Mouse (Mus musculus) small intestine, adult 2 months (tissue): ENCODE measurements around the gene Gm6040. TPM values are rescaled to one million over a fixed set of nuclear protein-coding genes. Genes with fewer than 3 reads are reported as not detected.

ENCODE experiments used
- H3K27ac ChIP-seq: fragments of 200-500 bp; 2 replicates; pipeline ENCODE4 v1.5.1; 2012; ENCODE audit warnings: low read depth, low read length, control low read depth, inconsistent platforms; ENCODE audit not compliant: insufficient read depth
- H3K27me3 ChIP-seq: fragments of 200-500 bp; 2 replicates; pipeline ENCODE4 v1.6.1; 2012; ENCODE audit warnings: mild to moderate bottlenecking, moderate library complexity, low read length, inconsistent platforms; ENCODE audit not compliant: control insufficient read depth, insufficient read depth
- H3K36me3 ChIP-seq: fragments of 200-500 bp; 2 replicates; pipeline ENCODE4 v1.6.1; 2012; ENCODE audit warnings: mild to moderate bottlenecking, low read length, control low read depth, inconsistent platforms; ENCODE audit not compliant: control insufficient read depth, insufficient read depth
- H3K4me1 ChIP-seq: fragments of 200-500 bp; 2 replicates; pipeline ENCODE4 v1.6.1; 2012; ENCODE audit warnings: low read length, inconsistent platforms, mixed read lengths; ENCODE audit not compliant: control insufficient read depth, insufficient read depth, insufficient read length
- H3K4me3 ChIP-seq: fragments of 200-500 bp; 2 replicates; pipeline ENCODE4 v1.5.1; 2012; ENCODE audit warnings: low read depth, mild to moderate bottlenecking, control low read depth, inconsistent platforms, low read length, moderate library complexity
- CTCF ChIP-seq: fragments of 200-500 bp; IDR thresholded peaks from 2 replicates; pipeline ENCODE4 v1.5.1; 2012; ENCODE audit warnings: low read depth, mild to moderate bottlenecking, control low read depth, inconsistent platforms, low read length, moderate library complexity, mixed read lengths; ENCODE audit not compliant: insufficient replicate concordance, insufficient read length; ENCODE audit errors: extremely low read depth
- POLR2A ChIP-seq: fragments of 200-500 bp; IDR thresholded peaks from 2 replicates; pipeline ENCODE4 v1.6.1; 2012; ENCODE audit warnings: low read depth, mild to moderate bottlenecking, control low read depth, inconsistent platforms, low read length, moderate library complexity
- WGBS: fragments of 180-500 bp; shearing (Covaris S2); methylation state at CpG from one replicate; pipeline ENCODE4 v1.1.7; 2018; 5-methylcytosine and 5-hydroxymethylcytosine counted together
- polyA plus RNA-seq: library from polyadenylated mRNA; depleted of rRNA; stranded (reverse); fragments of >200 nt; gene quantifications from 2 replicates; pipeline ENCODE4 v1.2.3, GENCODE M21; 2012; rRNA removed

The Gm6040 gene
- not detected in 2 replicates for polyA plus RNA-seq

- Histone ChIP-seq H3K4me1 (no peaks in the 10 kb centered on the region), H3K27me3 (no peaks in the 10 kb centered on the region), H3K4me3 (no peak within 1 kb of the TSS), H3K36me3 (no peaks in the 10 kb centered on the region), H3K27ac (no peak within 1 kb of the TSS)
- TF ChIP-seq POLR2A (no peak), CTCF (no peak)
- 74% methylated on average over 3 of the region's 3 CpGs for WGBS
Measured at GRCm38 (mm10) chr8:20921971-20922370, at the start of gene Gm6040. Gene Gm6040 (minus strand): TSS chr8:20922071.

- 73% methylated on average over 2 of the region's 2 CpGs for WGBS
- TF ChIP-seq CTCF (no peak), POLR2A (no peak)
- no peaks in the 10 kb centered on the region for H3K36me3 ChIP-seq
Measured at GRCm38 (mm10) chr8:20964531-20964930, 42.7 kb upstream of the Gm6040 start.

GRCm38 (mm10) chr8:20944610-20945009 is 22.7 kb upstream of the Gm6040 start, which contains the start of gene AY761185:
Gene AY761185 (minus strand): TSS chr8:20944710.
- 73% methylated on average over 3 of the region's 3 CpGs for WGBS
- Histone ChIP-seq H3K4me1 (no peaks in the 10 kb centered on the region), H3K27ac (no peak within 1 kb of the TSS), H3K27me3 (no peaks in the 10 kb centered on the region), H3K4me3 (no peak within 1 kb of the TSS), H3K36me3 (no peaks in the 10 kb centered on the region)
- TF ChIP-seq CTCF (no peak), POLR2A (no peak)

More at GRCm38 (mm10) chr8:20964531-20964930, 42.7 kb upstream of the Gm6040 start:
- no peak overlapping the region for H3K27ac ChIP-seq
- no peaks in the 10 kb centered on the region for H3K4me1 ChIP-seq
- H3K27me3 ChIP-seq, result no peaks in the 10 kb centered on the region
- H3K4me3 ChIP-seq, result no peak overlapping the region

GRCm38 (mm10) chr8:20912288-20912687 is 9.6 kb downstream of the Gm6040 start:
- Histone ChIP-seq H3K27me3 (no peaks in the 10 kb centered on the region), H3K36me3 (no peaks in the 10 kb centered on the region), H3K4me1 (no peaks in the 10 kb centered on the region), H3K4me3 (no peak overlapping the region), H3K27ac (no peak overlapping the region)
- TF ChIP-seq POLR2A (no peak), CTCF (no peak)
- WGBS, result 83% methylated on average over 1 of the region's 1 CpGs

GRCm38 (mm10) chr8:20908256-20908655 is 13.6 kb downstream of the Gm6040 start:
- Histone ChIP-seq H3K4me3 (no peak overlapping the region), H3K27ac (no peak overlapping the region), H3K4me1 (no peaks in the 10 kb centered on the region), H3K36me3 (no peaks in the 10 kb centered on the region), H3K27me3 (no peaks in the 10 kb centered on the region)
- no peak for TF ChIP-seq POLR2A
- TF ChIP-seq CTCF, result no peak
- 52% methylated on average over 2 of the region's 2 CpGs for WGBS

- 90% methylated on average over 2 of the region's 2 CpGs for WGBS
Measured at GRCm38 (mm10) chr8:20907119-20907518, 14.8 kb downstream of the Gm6040 start.

GRCm38 (mm10) chr8:20902527-20902926 is 19.3 kb downstream of the Gm6040 start, which contains the start of gene Gm15056:
Gene Gm15056 (minus strand): TSS chr8:20902627.
- WGBS, result 34% methylated on average over 2 of the region's 2 CpGs
- Histone ChIP-seq H3K27ac (no peak within 1 kb of the TSS), H3K4me1 (no peaks in the 10 kb centered on the region), H3K27me3 (no peaks in the 10 kb centered on the region), H3K4me3 (no peak within 1 kb of the TSS), H3K36me3 (no peaks in the 10 kb centered on the region)
- no peak for TF ChIP-seq POLR2A
- TF ChIP-seq CTCF, result no peak

More at GRCm38 (mm10) chr8:20907119-20907518, 14.8 kb downstream of the Gm6040 start:
- Histone ChIP-seq H3K27ac (no peak overlapping the region), H3K27me3 (no peaks in the 10 kb centered on the region), H3K36me3 (no peaks in the 10 kb centered on the region), H3K4me1 (no peaks in the 10 kb centered on the region), H3K4me3 (no peak overlapping the region)
- TF ChIP-seq POLR2A (no peak), CTCF (no peak)

GRCm38 (mm10) chr8:20892369-20892768 is 29.5 kb downstream of the Gm6040 start, which contains the start of gene Defb33:
Gene Defb33 (plus strand): TSS chr8:20892669.
- Histone ChIP-seq H3K27ac (no peak within 1 kb of the TSS), H3K4me3 (no peak within 1 kb of the TSS), H3K36me3 (no peaks in the 10 kb centered on the region), H3K27me3 (no peaks in the 10 kb centered on the region), H3K4me1 (no peaks in the 10 kb centered on the region)
- no peak for TF ChIP-seq CTCF
- no peak for TF ChIP-seq POLR2A
- WGBS, result 81% methylated on average over 2 of the region's 2 CpGs
